8 mouse cellular contexts compared by ENCODE assay signal in the genomic region with DNA sequence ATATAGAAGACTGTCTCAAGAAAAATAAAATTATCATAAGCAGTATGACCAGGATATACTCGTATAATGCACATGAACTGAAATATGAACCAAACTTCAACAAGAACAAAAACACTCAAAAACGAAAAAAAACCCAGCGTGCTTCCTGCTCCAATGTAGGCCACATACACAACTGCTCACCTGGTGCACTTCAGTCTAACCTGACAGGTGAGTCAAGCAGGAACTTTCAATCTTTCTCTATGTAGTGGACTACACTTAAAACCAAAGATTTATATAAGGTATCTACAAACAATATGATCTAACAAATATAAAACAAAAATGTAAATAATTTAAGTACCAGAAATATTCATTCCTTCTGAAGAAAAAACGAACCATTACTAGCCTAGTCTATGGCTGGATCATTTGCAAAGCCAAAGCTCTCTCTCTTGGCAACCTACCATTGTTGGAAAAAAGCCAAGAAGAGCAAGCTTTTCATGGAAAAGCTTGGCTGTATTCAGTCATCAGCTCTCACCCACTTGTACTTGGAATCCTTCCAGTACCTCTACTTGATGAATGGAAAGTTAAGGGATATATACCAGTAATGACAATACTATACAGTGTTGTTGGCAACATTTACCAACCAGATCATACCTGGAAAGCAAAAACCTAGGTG. TPM values are rescaled to one million over a fixed set of nuclear protein-coding genes. Genes with fewer than 3 reads are reported as not detected.
A peak's percentile ranks its signal among the peaks of the same experiment; 100 is the strongest.
DNase-seq lines count a peak whose midpoint lies in the region; ATAC-seq lines count a peak whose summit lies in the region.

No protein-coding gene starts in this region.

- no peak overlapping the region for H3K9ac ChIP-seq in hindbrain, embryonic 16.5 days (ENCODE audit: low read depth, low read length)
- H3K9ac ChIP-seq in midbrain, embryonic 15.5 days, result no peak overlapping the region

- ATAC-seq in hindbrain, embryonic 16.5 days, result peak; percentile 79
- 0 out of 2 replicates have a peak, but pooled peaks have one; percentile 30 for ATAC-seq in midbrain, embryonic 15.5 days (replicated peaks)
- ATAC-seq in granulocyte monocyte progenitor cell, adult 5-6 weeks (replicated peaks; ENCODE audit: poor library complexity, severe bottlenecking), result no peak

- H3K4me3 ChIP-seq in heart, embryonic 10.5 days, result no peak overlapping the region
- no peak overlapping the region for H3K4me3 ChIP-seq in hindbrain, embryonic 16.5 days (ENCODE audit: low read length)
- no peak overlapping the region for H3K4me3 ChIP-seq in midbrain, embryonic 15.5 days

- H3K4me2 ChIP-seq in hindbrain, embryonic 16.5 days (ENCODE audit: low read length), result no peak overlapping the region
- H3K4me2 ChIP-seq in midbrain, embryonic 15.5 days, result no peak overlapping the region

- H3K27me3 ChIP-seq in heart, embryonic 10.5 days (ENCODE audit: insufficient read depth, poor library complexity, severe bottlenecking), result no peaks in the 10 kb centered on the region
- H3K27me3 ChIP-seq in hindbrain, embryonic 16.5 days (replicated peaks; ENCODE audit: control insufficient read depth, insufficient read depth, low read length), result no peaks in the 10 kb centered on the region
- no peaks in the 10 kb centered on the region for H3K27me3 ChIP-seq in midbrain, embryonic 15.5 days (replicated peaks)

- peaks cover 5% of the 10 kb centered on the region; the same call in 1 of the 2 replicates for H3K4me1 ChIP-seq in heart, embryonic 10.5 days
- H3K4me1 ChIP-seq in hindbrain, embryonic 16.5 days (ENCODE audit: control insufficient read depth, insufficient read depth, low read depth, low read length), result peaks cover 9% of the 10 kb centered on the region
- H3K4me1 ChIP-seq in midbrain, embryonic 15.5 days, result peaks cover 12% of the 10 kb centered on the region

- 93% methylated on average over 4 of the region's 4 CpGs for WGBS in heart, embryonic 10.5 days
- 83% methylated on average over 4 of the region's 4 CpGs for WGBS in hindbrain, embryonic 16.5 days
- 82% methylated on average over 4 of the region's 4 CpGs for WGBS in midbrain, embryonic 15.5 days

- no peaks in the 10 kb centered on the region for H3K9me3 ChIP-seq in heart, embryonic 10.5 days
- no peaks in the 10 kb centered on the region for H3K9me3 ChIP-seq in hindbrain, embryonic 16.5 days (ENCODE audit: control insufficient read depth, low read length)
- no peaks in the 10 kb centered on the region for H3K9me3 ChIP-seq in midbrain, embryonic 15.5 days

- H3K36me3 ChIP-seq in heart, embryonic 10.5 days, result peaks cover 7% of the 10 kb centered on the region; the same call in 1 of the 2 replicates
- H3K36me3 ChIP-seq in hindbrain, embryonic 16.5 days (ENCODE audit: control insufficient read depth, insufficient read depth, low read length), result no peaks in the 10 kb centered on the region
- H3K36me3 ChIP-seq in midbrain, embryonic 15.5 days (replicated peaks), result no peaks in the 10 kb centered on the region

- peak; percentile 80 for DNase-seq in heart, adult 8-10 months (ENCODE audit: low spot score)
- DNase-seq in heart, embryonic 10.5 days (ENCODE audit: low spot score), result no peak
- DNase-seq in Muller cell, postnatal 12 days (ENCODE audit: inconsistent ontology term), result peak; percentile 87
- peak; percentile 77 for DNase-seq in cerebellum, adult 9-11 months
- DNase-seq in natural killer cell, adult 2 months (ENCODE audit: low spot score in 2 of 2), result no peak

- H3K27ac ChIP-seq in heart, embryonic 10.5 days, result no peak overlapping the region
- peak overlapping the region; percentile 39 for H3K27ac ChIP-seq in hindbrain, embryonic 16.5 days (ENCODE audit: low read depth, low read length)
- no peak overlapping the region for H3K27ac ChIP-seq in midbrain, embryonic 15.5 days

RNA-seq across cellular contexts. Expression of gene Crebbp, which starts 53.4 kb away (rescaled TPM):
- total RNA-seq in heart, adult 8-10 months (2022), result 10 to 100 TPM; 32.0 to 38.8 (median 35.0) TPM
- 19.9 and 26.9 TPM in 2 replicates for polyA plus RNA-seq in heart, embryonic 10.5 days (2016; fragmentation: Nextera tagmentation; extraction: Ambion mirVana)
- polyA plus RNA-seq in hindbrain, embryonic 16.5 days (2015; fragmentation: Nextera tagmentation; extraction: Ambion mirVana), result 30.7 and 32.1 TPM in 2 replicates
- 40.9 and 41.4 TPM in 2 replicates for polyA plus RNA-seq in midbrain, embryonic 15.5 days (2015; fragmentation: Nextera tagmentation; extraction: Ambion mirVana)
- 33.0 and 52.9 TPM in 2 replicates for total RNA-seq in granulocyte monocyte progenitor cell, adult 5-6 weeks (2014; fragmentation: Nextera tagmentation)
- 12.3 and 13.5 TPM in 2 replicates for total RNA-seq in granulocyte monocyte progenitor cell, adult 5-6 weeks (2017)

Comparison
In these comparisons a context has a peak if more than half of its experiments do, and no peak if none do; other contexts are left out.
1. DNase-seq: peak in heart, adult 8-10 months (single experiment), Muller cell, postnatal 12 days (single experiment) and cerebellum, adult 9-11 months (single experiment); none in heart, embryonic 10.5 days (single experiment) and natural killer cell, adult 2 months (0 of 2).